Mouse (Mus musculus): ENCODE measurements around the gene Dtx3.
"Not testable (repeated sequence)": the region's sequence is repeated elsewhere in the genome, so short reads cannot be mapped to it uniquely, and the experiment has no call there.

GRCm38 (mm10) chr10:127151233-127151632 lies 44.3 kb downstream of the Dtx3 start:
- not testable (repeated sequence) for TF ChIP-seq CTCF (IDR thresholded peaks at IDR 0.05; ENCODE audit: low read depth, low read length); POLR2A (IDR thresholded peaks at IDR 0.05; ENCODE audit: borderline replicate concordance, low read depth, low read length)

Measured in bone marrow macrophage, adult 2 months (primary cell).